Mouse (Mus musculus) forebrain, embryonic 11.5 days (tissue): ENCODE measurements around the gene Trim67. TPM values are rescaled to one million over a fixed set of nuclear protein-coding genes. Genes with fewer than 3 reads are reported as not detected.

Source experiments
- ATAC-seq: fragments of 200-750 bp; cut with Nextera tagmentation; replicated peaks from 2 replicates; pipeline ENCODE4 v1.8.0; 2017; ENCODE audit warnings: moderate TSS enrichment; ENCODE audit not compliant: low FRiP score
- DNase-seq: peaks from one replicate; pipeline ENCODE4 v3.0.0-alpha.2; 2017; ENCODE audit warnings: low spot score
- H3K27ac ChIP-seq: fragments of 300-500 bp; sonication (generic); 2 replicates; pipeline ENCODE4 v1.5.1; 2014; ENCODE audit warnings: low read depth, low read length
- H3K27me3 ChIP-seq: fragments of 300-500 bp; sonication (generic); 2 replicates; pipeline ENCODE4 v1.6.1; 2014; ENCODE audit warnings: mild to moderate bottlenecking, low read length, mixed read lengths; ENCODE audit not compliant: control insufficient read depth, insufficient read depth
- H3K36me3 ChIP-seq: fragments of 300-500 bp; sonication (generic); 2 replicates; pipeline ENCODE4 v1.6.1; 2014; ENCODE audit warnings: mild to moderate bottlenecking, low read length, moderate library complexity, mixed read lengths; ENCODE audit not compliant: control insufficient read depth, insufficient read depth
- H3K4me1 ChIP-seq: fragments of 300-500 bp; sonication (generic); replicated peaks from 2 replicates; pipeline ENCODE4 v1.6.1; 2014; ENCODE audit warnings: low read length, mixed read lengths; ENCODE audit not compliant: control insufficient read depth, insufficient read depth
- H3K4me2 ChIP-seq: fragments of 300-500 bp; sonication (generic); 2 replicates; pipeline ENCODE4 v1.6.1; 2014; ENCODE audit warnings: low read depth, mild to moderate bottlenecking, low read length, moderate library complexity, mixed read lengths; ENCODE audit not compliant: severe bottlenecking
- H3K4me3 ChIP-seq: fragments of 300-500 bp; sonication (generic); 2 replicates; pipeline ENCODE4 v1.5.1; 2014; ENCODE audit warnings: low read depth, low read length
- H3K9ac ChIP-seq: fragments of 300-500 bp; sonication (generic); 2 replicates; pipeline ENCODE4 v1.6.1; 2014; ENCODE audit warnings: low read length
- H3K9me3 ChIP-seq: fragments of 300-500 bp; sonication (generic); 2 replicates; pipeline ENCODE4 v1.6.1; 2016; ENCODE audit warnings: low read length, mixed read lengths; ENCODE audit not compliant: control insufficient read depth
- WGBS: fragments of 180-500 bp; shearing (Covaris S2); extraction: QIAGEN DNeasy Blood & Tissue Kit; methylation state at CpG from one replicate; pipeline ENCODE4 v1.1.7; 2014; 5-methylcytosine and 5-hydroxymethylcytosine counted together
- polyA plus RNA-seq: library from polyadenylated mRNA; unstranded; fragments of >200 nt; fragmentation: Nextera tagmentation; extraction: Ambion mirVana; gene quantifications from 2 replicates; pipeline ENCODE4 v1.2.1, GENCODE M21; 2014

Trim67 gene
- polyA plus RNA-seq, 1 experiment from 2014 or later, result 2.2 TPM

- Histone ChIP-seq H3K4me2 (no peak overlapping the region), H3K4me3 (no peak overlapping the region), H3K9ac (no peak overlapping the region), H3K27me3 (no peaks in the 10 kb centered on the region; the same call in 1 of the 2 replicates), H3K36me3 (no peaks in the 10 kb centered on the region), H3K27ac (no peak overlapping the region), H3K9me3 (no peaks in the 10 kb centered on the region), H3K4me1 (no peaks in the 10 kb centered on the region)
- DNase-seq (no peak), ATAC-seq (no peak)
- 76% methylated on average over 6 of the region's 6 CpGs for WGBS
These were observed 38.6 kb downstream of the Trim67 start for GRCm38 (mm10) chr8:124831531-124831930.

DNA sequence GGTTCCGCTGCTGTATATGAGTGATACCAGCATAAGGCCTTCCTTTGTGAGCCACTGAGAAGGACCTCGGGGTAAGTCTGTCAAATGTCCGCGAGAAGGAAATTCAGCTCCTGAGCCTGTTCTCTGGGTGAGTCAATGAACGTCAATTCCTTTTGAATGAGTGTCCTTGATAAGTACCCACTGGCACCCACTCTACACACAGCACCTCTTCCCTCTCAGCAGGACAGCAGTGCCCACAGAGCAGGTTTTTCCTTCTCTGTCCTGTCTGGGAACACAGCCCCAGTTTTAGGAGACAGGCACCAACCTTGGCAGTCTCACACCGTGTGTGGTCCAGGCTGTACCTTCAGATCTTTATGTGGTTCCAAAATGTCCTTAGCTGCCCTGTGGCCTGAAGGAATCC, 39.0 kb downstream of the Trim67 start:
- no peak overlapping the region for H3K27ac ChIP-seq
- 85% methylated on average over 6 of the region's 6 CpGs for WGBS
- no peak for ATAC-seq

GRCm38 (mm10) chr8:124833430-124834205, 40.7 kb downstream of the Trim67 start:
- H3K4me3 ChIP-seq, result no peak overlapping the region
- no peaks in the 10 kb centered on the region for H3K36me3 ChIP-seq
- no peaks in the 10 kb centered on the region for H3K4me1 ChIP-seq
- ATAC-seq (no peak), DNase-seq (no peak)
- H3K27ac ChIP-seq, result no peak overlapping the region
- H3K27me3 ChIP-seq, result no peaks in the 10 kb centered on the region
- H3K9me3 ChIP-seq, result no peaks in the 10 kb centered on the region
- 49% methylated on average over 15 of the region's 15 CpGs for WGBS
- H3K4me2 ChIP-seq, result no peak overlapping the region
- H3K9ac ChIP-seq, result no peak overlapping the region

More for the DNA sequence above, 39.0 kb downstream of the Trim67 start:
- Histone ChIP-seq H3K4me3 (no peak overlapping the region), H3K9ac (no peak overlapping the region), H3K4me2 (no peak overlapping the region), H3K4me1 (no peaks in the 10 kb centered on the region), H3K27me3 (no peaks in the 10 kb centered on the region), H3K36me3 (no peaks in the 10 kb centered on the region), H3K9me3 (no peaks in the 10 kb centered on the region)
- DNase-seq, result no peak

GRCm38 (mm10) chr8:124835848-124836247, 43.0 kb downstream of the Trim67 start:
- Histone ChIP-seq H3K27ac (no peak overlapping the region), H3K9ac (no peak overlapping the region), H3K9me3 (no peaks in the 10 kb centered on the region), H3K4me2 (no peak overlapping the region), H3K36me3 (peaks cover 7% of the 10 kb centered on the region; the same call in 1 of the 2 replicates), H3K4me3 (no peak overlapping the region), H3K27me3 (no peaks in the 10 kb centered on the region), H3K4me1 (no peaks in the 10 kb centered on the region)
- ATAC-seq, result no peak
- no peak for DNase-seq

GRCm38 (mm10) chr8:124836273-124836672, 43.4 kb downstream of the Trim67 start:
- Histone ChIP-seq H3K27ac (no peak overlapping the region), H3K4me3 (no peak overlapping the region), H3K27me3 (no peaks in the 10 kb centered on the region), H3K36me3 (peaks cover 8% of the 10 kb centered on the region; the same call in 1 of the 2 replicates), H3K9me3 (no peaks in the 10 kb centered on the region), H3K4me1 (no peaks in the 10 kb centered on the region), H3K9ac (no peak overlapping the region), H3K4me2 (no peak overlapping the region)
- no peak for ATAC-seq
- DNase-seq, result no peak
- 83% methylated on average over 7 of the region's 7 CpGs for WGBS

GRCm38 (mm10) chr8:124836907-124837306, 44.0 kb downstream of the Trim67 start:
- no peak overlapping the region for H3K9ac ChIP-seq
- H3K27me3 ChIP-seq, result no peaks in the 10 kb centered on the region
- H3K9me3 ChIP-seq, result no peaks in the 10 kb centered on the region
- no peak overlapping the region for H3K4me3 ChIP-seq
- no peaks in the 10 kb centered on the region for H3K4me1 ChIP-seq
- no peak overlapping the region for H3K27ac ChIP-seq
- WGBS, result 96% methylated on average over 2 of the region's 2 CpGs
- ATAC-seq, result no peak
- no peak overlapping the region for H3K4me2 ChIP-seq
- H3K36me3 ChIP-seq, result peaks cover 8% of the 10 kb centered on the region; the same call in 1 of the 2 replicates
- no peak for DNase-seq

DNA sequence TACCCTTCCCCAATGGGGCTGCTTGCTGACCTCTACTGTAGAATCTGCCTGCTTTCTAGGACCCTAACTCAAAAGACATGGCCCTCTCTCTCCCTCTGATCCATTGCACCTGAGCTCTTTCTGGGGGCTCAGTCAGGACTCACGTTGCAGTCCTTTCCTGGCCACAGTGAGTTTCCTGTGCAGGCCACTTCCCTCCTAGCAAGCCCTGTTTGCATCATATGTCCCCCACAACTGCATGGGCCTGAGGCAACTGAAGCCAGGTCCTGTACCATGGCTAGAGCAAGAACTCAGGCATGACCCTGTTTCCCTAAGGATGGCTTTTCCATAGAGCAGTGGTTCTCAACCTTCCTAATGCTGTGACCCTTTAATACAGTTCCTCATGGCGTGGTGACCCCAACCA, 45.1 kb downstream of the Trim67 start:
- H3K36me3 ChIP-seq, result peaks cover 8% of the 10 kb centered on the region; the same call in 1 of the 2 replicates

DNA sequence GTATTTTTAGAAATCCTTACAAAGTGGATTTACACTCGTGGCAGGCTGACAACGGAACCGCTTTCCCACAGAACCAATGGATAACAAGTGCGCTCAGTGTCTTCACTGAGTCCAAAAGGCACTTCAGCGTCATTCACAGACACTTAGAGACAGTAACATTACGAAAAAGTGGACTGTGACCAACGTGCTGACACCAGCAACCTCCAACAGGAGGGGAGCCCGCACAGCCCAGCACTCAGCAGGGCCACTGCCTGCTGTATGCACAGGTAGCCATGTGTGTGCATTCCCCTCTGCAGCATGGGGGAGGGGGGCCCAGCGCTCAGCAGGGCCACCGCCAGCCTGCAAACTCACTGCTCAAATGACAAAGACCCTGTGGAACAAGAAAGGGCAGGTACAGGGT, 46.5 kb downstream of the Trim67 start:
- DNase-seq (no peak), ATAC-seq (no peak)
- no peak overlapping the region for H3K4me2 ChIP-seq
- no peak overlapping the region for H3K4me3 ChIP-seq
- no peaks in the 10 kb centered on the region for H3K9me3 ChIP-seq
- H3K9ac ChIP-seq, result no peak overlapping the region
- 92% methylated on average over 10 of the region's 10 CpGs for WGBS
- H3K27ac ChIP-seq, result no peak overlapping the region
- H3K4me1 ChIP-seq, result no peaks in the 10 kb centered on the region
- H3K27me3 ChIP-seq, result no peaks in the 10 kb centered on the region
- peaks cover 8% of the 10 kb centered on the region; the same call in 1 of the 2 replicates for H3K36me3 ChIP-seq

More for the DNA sequence above, 45.1 kb downstream of the Trim67 start:
- Histone ChIP-seq H3K27ac (no peak overlapping the region), H3K9ac (no peak overlapping the region), H3K4me2 (no peak overlapping the region), H3K4me1 (no peaks in the 10 kb centered on the region), H3K9me3 (no peaks in the 10 kb centered on the region), H3K4me3 (no peak overlapping the region), H3K27me3 (no peaks in the 10 kb centered on the region)
- WGBS, result 88% methylated on average over 2 of the region's 2 CpGs
- DNase-seq (no peak), ATAC-seq (no peak)

DNA sequence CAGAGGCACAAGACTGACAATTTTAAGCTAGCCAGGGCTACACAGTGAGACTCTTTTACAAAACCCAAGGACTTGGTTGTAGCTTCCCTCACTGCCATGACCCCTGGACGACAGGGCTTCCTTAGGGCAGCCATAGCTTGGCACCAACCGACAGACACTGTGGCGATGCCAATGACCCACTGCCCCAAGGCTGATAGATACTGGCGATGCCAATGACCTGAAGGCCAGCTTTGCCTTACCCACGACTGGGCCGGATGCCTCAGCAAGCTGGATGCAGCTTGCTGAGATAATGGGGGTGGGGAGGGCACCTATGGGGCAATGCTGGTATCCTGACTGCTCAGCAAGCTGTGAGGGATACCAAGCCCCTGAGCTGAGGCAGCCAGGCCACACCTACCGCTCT, 48.0 kb downstream of the Trim67 start:
- Histone ChIP-seq H3K36me3 (peaks cover 8% of the 10 kb centered on the region; the same call in 1 of the 2 replicates), H3K4me1 (no peaks in the 10 kb centered on the region), H3K9me3 (no peaks in the 10 kb centered on the region), H3K27ac (no peak overlapping the region), H3K27me3 (no peaks in the 10 kb centered on the region), H3K4me2 (no peak overlapping the region), H3K4me3 (no peak overlapping the region), H3K9ac (no peak overlapping the region)
- ATAC-seq (no peak), DNase-seq (no peak)
- 95% methylated on average over 7 of the region's 7 CpGs for WGBS
